Mouse (Mus musculus) cerebellum, adult 9-10 months (tissue): ENCODE measurements at regions not wholly inside any gene's neighbourhood (a gene's known extent, or its start where the extent isn't known, plus 50 kb on each side); places are given as distances from the start of the nearest gene placed in this dataset.

Source experiments
- DNase-seq: peaks from one replicate; pipeline ENCODE4 v3.0.0; 2022

DNA sequence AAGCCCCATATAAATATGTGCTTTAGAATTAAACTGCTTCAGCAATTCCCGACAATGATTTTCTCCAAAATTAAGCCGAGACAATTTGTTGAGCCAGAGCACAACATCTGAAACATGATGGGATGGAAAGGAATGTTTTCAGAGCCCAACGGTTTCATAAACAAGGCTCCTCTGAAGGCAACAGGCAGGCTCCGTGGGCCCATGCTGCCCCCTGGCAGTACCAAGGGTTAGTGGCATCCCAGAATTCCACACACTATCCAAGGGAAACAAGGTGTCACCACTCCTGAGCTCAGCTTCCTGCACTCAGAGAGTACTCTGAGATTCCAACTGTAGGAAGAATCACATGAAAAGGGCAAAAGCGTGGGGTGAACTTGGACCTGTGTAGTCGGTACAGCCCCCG is 57.5 kb upstream of the Ptprt start:
- DNase-seq, result no peak

DNA sequence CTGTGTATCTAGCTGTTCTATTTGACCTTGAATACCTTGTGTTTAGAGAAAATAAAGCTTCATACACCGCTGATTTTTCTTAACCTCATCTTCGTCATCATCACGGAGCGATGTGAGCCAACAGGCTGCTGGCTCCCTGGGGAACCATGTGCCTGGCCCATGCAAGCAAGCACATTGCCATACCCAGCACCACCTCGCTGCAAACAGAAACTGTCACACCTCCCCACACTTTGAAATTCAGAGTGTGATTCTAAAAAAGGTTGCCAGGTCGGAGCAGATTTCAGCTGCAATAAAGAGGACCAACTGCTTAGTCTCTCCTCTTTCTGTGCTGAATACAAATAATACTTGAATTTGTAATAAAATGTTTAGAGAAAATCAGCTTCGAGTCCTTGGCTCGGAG is 54.0 kb upstream of the Ptprt start:
- DNase-seq, result no peak

DNA sequence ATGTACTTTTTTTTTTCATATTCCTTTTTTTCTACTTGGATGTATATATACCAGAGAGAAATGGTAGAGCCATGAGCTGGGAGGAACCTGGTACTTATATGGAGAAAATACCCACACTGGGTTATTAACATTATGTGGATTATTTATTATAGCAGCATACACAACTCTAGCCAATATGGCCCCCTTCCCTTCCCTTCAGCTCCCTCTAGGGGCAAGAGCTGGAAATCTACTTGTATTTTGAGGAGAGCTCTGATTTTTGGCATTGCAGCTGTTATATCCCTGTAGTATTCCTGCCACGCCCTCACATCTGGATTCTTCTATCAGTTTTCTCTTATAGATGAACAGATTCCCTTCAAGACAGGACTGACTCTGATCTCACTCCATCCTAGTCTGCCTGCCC is 52.0 kb upstream of the Ptprt start:
- no peak for DNase-seq

DNA sequence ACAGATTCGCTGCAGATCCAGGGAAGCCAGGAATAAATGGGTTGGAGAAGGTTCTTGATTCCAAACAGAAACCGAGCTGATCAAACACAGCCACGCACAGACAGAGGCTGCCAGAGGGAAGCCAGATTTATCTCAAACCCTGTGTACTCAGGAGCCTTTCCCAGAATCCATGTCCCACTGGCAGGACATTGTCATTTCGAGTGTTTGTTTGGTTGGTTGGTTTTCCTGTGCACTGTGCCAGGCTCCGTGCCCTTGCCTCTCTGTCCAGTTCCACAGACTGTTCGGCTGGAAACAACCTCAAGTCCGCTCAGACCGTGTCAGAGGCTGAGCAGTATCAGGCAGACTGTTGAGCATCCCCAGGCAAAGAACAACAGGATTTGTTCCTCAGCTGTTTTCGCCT is 51.4 kb upstream of the Ptprt start:
- no peak for DNase-seq
